Mouse (Mus musculus): ENCODE measurements around the gene Magea10.

The Magea10 gene

DNA sequence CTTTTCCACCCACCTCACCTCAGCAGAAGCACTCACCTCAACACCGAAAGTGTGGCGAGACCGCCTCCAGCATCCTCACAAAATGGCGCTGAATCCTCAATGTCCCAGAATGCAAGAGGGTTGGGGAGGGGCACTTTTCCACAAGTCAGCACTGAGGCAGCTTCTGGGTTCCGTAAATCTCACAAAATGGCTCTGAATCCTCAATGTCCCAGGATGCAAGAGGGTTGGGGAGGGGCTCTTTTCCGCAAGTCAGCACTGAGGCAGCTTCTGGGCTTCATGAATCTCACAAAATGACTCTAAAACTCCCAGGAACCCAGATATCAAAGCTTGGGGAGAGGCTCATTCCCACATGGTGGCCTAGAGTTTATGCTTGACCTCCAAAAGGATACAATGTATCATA lies at the start of gene Magea10:
Gene Magea10, minus strand, starts transcription at position 101 of the 400 bp plus-strand sequence.
- DNase-seq, result no peak

DNA sequence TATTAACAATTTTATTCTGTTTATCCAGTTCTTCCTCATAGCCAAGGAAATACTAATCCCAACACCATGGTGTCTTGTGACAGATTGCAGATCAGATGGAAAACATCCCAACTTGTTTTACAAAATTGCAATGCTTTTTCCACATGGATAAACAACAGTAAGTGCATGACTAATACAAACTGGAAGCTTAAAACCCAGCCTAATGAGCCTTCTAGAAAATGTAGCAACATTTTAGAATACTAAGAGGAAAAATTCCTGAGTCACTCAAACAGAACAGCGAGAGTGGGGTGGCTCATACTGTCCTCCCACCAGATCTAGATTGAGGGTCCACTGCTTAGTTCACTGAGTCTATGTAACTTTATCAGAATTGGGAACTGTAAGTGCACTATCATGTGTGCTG lies 4.7 kb downstream of the Magea10 start:
- no peak for DNase-seq
